In the genomic region with DNA sequence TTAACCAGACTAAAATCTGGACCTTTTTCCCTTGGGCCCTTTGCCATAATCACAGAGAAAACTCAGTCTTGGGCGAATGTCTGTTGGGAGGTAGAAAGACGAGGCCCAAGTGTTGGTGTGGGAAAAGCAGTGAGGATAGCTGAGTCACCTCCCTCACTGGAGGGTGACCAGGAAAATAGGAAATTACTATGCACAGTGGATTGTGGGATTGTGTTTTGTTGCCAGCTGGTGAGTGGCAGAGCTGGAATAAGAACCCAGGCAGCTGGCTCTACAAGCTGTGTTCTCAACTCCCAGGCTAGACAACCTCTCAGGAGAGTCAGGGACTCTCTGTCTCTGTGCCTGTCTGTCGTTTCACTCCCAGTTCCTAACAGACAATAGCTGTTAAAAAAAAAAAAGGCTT, we compare ENCODE assay signal across 13 mouse cellular contexts. TPM values are rescaled to one million over a fixed set of nuclear protein-coding genes. Genes with fewer than 3 reads are reported as not detected.
DNase-seq lines count a peak whose midpoint lies in the region; TF ChIP-seq lines count a peak whose summit lies in the region.
"Had no signal": no experiment of that assay in that cellular context is flagged by ENCODE, and none has a peak within 500 bp of the region (broad histone marks: within the 10 kb centered on the region; RNA-seq: fewer than 3 reads in every experiment).

No protein-coding gene starts in this region.

- H3K27ac ChIP-seq in small intestine, adult 2 months (ENCODE audit: insufficient read depth, low read depth, low read length) = peak overlapping the region; percentile 77; the same call in 1 of the 2 replicates
- H3K27ac ChIP-seq: limb, embryonic 13.5 days had no signal

- WGBS in small intestine, adult 2 months = 47% methylated on average over 3 of the region's 3 CpGs

- H3K27me3 ChIP-seq in small intestine, adult 2 months (ENCODE audit: control insufficient read depth, insufficient read depth, low read length) = no peaks in the 10 kb centered on the region
- H3K27me3 ChIP-seq: limb, embryonic 13.5 days had no signal

- TF ChIP-seq POLR2A in small intestine, adult 2 months (IDR thresholded peaks at IDR 0.05; ENCODE audit: low read depth, low read length) = no peak

- no peak for TF ChIP-seq CTCF in small intestine, adult 2 months (IDR thresholded peaks at IDR 0.05; ENCODE audit: extremely low read depth, insufficient read length, insufficient replicate concordance, low read depth, low read length)

- H3K36me3 ChIP-seq in small intestine, adult 2 months (ENCODE audit: control insufficient read depth, insufficient read depth, low read length) = no peaks in the 10 kb centered on the region
- H3K36me3 ChIP-seq: limb, embryonic 13.5 days had no signal

- no peak overlapping the region for H3K4me3 ChIP-seq in small intestine, adult 2 months (ENCODE audit: low read depth, low read length)
- H3K4me3 ChIP-seq: limb, embryonic 13.5 days had no signal

- H3K4me1 ChIP-seq in small intestine, adult 2 months (ENCODE audit: control insufficient read depth, insufficient read depth, insufficient read length, low read length) = peaks cover 9% of the 10 kb centered on the region; the same call in 1 of the 2 replicates
- H3K4me1 ChIP-seq: limb, embryonic 13.5 days had no signal

- peak; percentile 5 for DNase-seq in adrenal gland, postnatal 10 days
- no peak for DNase-seq in adrenal gland, adult 18-20 months (ENCODE audit: low spot score in 2 of 2)
- peak; percentile 0 for DNase-seq in lung, postnatal 14 days
- DNase-seq in lung, postnatal 36 days = no peak
- DNase-seq in layer of hippocampus, postnatal 36 days = peak; percentile 58 to 72
- DNase-seq in embryo, embryonic 11 days = no peak
- no peak for DNase-seq in thymus, postnatal 10 days (ENCODE audit: low spot score in 2 of 2)
- DNase-seq: kidney, adult 18-20 months had no signal

RNA-seq across cellular contexts. Expression of gene Gm6268, which starts 11.1 kb away (rescaled TPM):
- not detected for total RNA-seq in adrenal gland, postnatal 10 days (2021)
- total RNA-seq in adrenal gland, adult 18-20 months (2021) = not detected
- not detected for total RNA-seq in layer of hippocampus, postnatal 36 days (2021)
- not detected in 2 replicates for polyA plus RNA-seq in small intestine, adult 2 months (2012; rRNA removed)
- total RNA-seq: heart, postnatal 10 days had no signal
- polyA plus RNA-seq: cortical plate, adult 2 months; limb, embryonic 13.5 days; urinary bladder, adult 2 months had no signal

Comparison
In these comparisons a context has a peak if more than half of its experiments do, and no peak if none do; other contexts are left out.
1. DNase-seq: peak in adrenal gland, postnatal 10 days (single experiment), lung, postnatal 14 days (single experiment) and layer of hippocampus, postnatal 36 days (2 of 2); none in adrenal gland, adult 18-20 months (0 of 2), lung, postnatal 36 days (single experiment), embryo, embryonic 11 days (single experiment) and thymus, postnatal 10 days (0 of 2).